Mouse (Mus musculus): ENCODE measurements around the gene Cnnm2.
A peak's percentile ranks its signal among the peaks of the same experiment; 100 is the strongest.

Cnnm2 gene

GRCm38 (mm10) chr19:46799903-46800583 lies 38.6 kb downstream of the Cnnm2 start:
- DNase-seq (ENCODE audit: low read depth, low spot score) = no peak

DNA sequence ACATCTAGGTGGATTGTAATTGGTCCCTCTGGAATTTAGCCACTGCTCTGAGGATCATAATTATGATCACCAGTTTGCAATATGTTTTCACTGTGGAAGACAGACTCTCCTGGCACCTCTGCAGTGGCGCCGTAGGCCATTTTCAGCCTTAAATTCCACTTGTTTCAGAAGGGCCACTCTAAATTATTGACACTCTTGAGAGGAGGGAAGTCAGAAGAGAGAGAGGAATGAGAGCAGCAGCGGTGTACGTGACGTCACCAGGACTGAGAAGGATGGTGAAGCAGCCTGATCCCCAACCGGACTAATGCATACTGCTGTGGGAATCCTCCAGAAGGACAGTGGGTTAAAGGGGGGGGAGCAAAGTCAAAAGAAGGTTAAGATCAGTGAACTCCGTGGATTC lies 40.1 kb downstream of the Cnnm2 start:
- no peak for DNase-seq (ENCODE audit: low read depth, low spot score)

GRCm38 (mm10) chr19:46802306-46802705 lies 40.9 kb downstream of the Cnnm2 start:
- DNase-seq (ENCODE audit: low read depth, low spot score) = no peak

GRCm38 (mm10) chr19:46803732-46804131 lies 42.3 kb downstream of the Cnnm2 start:
- no peak for DNase-seq (ENCODE audit: low read depth, low spot score)

DNA sequence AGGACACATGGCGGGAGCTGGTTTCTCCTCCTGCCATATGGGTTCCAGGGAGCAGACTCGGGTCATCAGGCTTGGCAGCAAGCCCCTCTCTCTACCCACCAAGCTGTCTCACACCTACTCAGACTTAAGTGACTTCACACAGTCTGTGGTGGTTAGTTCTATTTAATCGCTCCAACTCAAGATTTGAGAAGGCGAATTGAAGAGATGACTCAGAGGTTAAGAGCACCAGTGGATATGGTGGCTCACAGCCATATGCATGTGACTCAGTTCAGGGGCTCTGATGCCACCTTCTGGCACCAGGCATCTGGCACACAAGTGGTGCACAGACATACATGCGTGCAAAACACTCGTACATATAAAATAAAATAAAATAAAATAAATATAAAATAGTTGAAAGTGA lies 43.4 kb downstream of the Cnnm2 start:
- no peak for DNase-seq (ENCODE audit: low read depth, low spot score)

DNA sequence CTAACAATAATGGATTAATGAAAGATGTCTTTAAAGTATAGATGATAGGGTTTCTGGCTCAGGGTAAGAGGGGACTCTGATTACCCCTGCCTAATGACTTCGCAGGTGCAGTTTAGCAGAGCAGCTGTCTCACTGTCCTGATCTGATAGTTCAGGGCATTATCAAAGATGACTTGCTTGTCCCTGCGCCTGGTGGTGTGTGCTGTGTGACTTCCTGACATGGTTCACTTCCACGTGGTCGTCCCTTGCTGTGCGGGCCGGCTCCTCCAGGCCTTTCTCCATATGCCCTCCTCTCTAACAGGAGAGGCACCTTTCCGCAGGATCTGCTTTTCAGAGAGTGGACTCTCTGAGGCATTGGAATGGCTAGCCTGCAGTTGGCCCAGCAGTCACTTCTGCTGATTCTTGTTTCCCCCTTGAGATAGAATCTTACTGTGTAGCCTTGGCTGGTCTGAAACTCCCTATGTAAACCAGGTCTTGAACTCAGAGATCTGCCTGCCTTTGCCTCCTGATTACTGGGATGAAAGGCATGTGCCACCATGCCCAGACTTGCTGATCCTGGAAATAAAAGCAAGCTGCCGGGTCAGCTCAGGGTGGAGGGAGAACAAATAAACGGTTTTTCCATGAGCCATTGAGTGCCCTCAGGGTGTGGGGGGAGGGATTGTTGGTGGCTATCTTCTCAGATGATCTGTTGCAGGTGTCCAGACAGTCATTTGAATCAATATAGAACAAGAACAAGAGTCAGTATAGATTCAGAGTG lies 44.7 kb downstream of the Cnnm2 start:
- no peak for DNase-seq (ENCODE audit: low read depth, low spot score)

DNA sequence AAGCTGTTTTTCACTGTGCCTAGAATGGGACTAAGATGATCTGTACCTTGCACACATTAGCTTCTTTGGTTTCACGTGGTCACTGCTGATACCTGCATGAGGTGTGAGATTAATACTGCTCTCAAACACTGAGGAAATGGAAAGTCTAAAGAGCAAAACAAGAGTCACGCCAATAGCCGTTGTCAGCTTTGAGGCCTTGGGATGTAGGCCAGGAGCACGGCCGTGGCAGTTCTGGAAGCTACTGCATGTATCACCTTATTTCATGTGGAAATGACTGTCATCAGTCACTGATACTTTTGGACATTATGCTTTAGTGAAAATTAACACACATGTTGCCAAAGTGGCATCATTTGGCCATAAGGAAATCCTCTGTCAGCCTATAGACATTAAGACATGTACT lies 46.9 kb downstream of the Cnnm2 start:
- DNase-seq (ENCODE audit: low read depth, low spot score) = no peak

DNA sequence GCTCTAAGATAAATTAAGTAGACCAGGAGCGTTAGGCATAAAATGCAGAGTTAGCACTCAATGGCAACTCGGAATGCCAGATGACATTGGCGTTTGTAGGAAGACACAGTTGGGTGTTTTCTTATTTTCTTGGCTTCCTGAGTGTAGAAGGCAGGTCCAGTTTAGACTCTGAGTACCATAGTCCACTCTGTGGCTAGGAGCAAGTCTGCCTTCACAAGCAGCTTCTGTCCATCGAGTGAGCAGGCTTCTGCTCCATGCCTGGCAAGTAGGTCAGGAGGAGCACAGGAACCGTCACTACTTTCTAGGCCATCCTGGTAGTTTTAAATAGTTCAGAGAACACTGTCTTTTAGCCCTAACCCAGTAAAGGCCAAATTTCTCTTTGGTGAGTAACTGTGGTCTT lies 47.6 kb downstream of the Cnnm2 start:
- DNase-seq (ENCODE audit: low read depth, low spot score) = no peak

- peak; percentile 13 for DNase-seq (ENCODE audit: low read depth, low spot score)
Measured at GRCm38 (mm10) chr19:46819276-46819675, 57.9 kb downstream of the Cnnm2 start.

- DNase-seq (ENCODE audit: low read depth, low spot score) = no peak
Measured at GRCm38 (mm10) chr19:46822491-46822890, 61.1 kb downstream of the Cnnm2 start.

DNA sequence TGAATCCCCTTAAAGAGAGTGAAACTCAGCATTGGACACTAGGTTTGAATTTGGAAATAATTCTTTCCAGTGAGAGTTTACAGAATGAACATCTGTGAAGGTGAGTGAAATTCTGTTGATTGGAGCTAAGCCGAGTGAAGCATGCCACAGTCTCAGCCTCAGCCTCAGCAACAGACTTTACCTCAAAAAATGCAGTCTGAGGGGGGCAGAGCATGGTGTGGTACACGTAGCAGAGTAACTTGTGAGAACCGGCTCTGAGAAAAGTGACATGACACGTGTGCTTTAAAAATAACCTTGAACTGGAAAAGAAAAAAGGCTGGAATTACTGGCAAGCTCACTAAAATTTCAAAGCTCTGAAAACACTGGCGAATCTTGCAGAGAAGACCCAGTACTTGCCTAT lies 62.4 kb downstream of the Cnnm2 start:
- no peak for DNase-seq (ENCODE audit: low read depth, low spot score)

- no peak for DNase-seq (ENCODE audit: low read depth, low spot score)
Measured at GRCm38 (mm10) chr19:46824867-46825266, 63.5 kb downstream of the Cnnm2 start.

- DNase-seq (ENCODE audit: low read depth, low spot score) = no peak
Measured at GRCm38 (mm10) chr19:46827654-46828165, 66.3 kb downstream of the Cnnm2 start.

DNA sequence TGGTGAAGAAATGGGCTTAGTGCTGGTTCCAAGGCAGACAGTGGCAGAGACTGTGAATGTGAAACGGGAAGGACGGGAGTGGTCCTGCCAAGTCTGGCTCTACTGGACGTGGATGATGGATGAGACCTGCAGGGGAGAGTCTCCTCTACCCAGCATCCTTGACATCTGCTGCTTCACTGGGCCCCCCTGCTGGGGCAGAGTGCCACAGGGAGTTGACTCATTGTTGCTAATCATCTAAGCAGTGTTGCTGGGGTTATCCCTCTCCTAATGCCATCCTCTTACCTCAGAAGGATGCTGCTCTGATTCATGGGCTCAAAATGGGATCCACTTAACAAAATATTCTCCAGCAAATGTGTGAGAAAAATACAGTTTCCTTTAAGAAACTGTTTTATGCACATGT lies 67.6 kb downstream of the Cnnm2 start:
- no peak for DNase-seq (ENCODE audit: low read depth, low spot score)

DNA sequence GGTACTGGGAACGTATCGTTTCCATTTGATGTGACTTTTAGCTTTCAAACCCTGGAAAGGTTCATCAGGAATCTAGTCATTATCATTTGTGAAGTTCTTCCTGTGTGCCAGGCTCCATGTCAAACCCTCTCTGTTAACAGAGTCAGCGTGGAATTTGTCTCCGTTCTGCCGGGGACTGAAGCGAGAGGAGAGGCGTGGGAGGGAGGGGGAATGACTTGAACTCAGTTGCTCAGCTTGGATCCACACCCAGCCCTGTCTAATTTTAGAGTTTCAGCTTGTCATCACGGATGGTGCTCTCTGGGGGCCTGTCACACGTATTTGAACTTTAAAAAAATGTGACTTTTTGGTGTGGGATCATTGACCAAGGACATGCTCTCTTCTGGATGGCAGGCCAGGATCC lies 70.0 kb downstream of the Cnnm2 start:
- DNase-seq (ENCODE audit: low read depth, low spot score) = no peak

DNA sequence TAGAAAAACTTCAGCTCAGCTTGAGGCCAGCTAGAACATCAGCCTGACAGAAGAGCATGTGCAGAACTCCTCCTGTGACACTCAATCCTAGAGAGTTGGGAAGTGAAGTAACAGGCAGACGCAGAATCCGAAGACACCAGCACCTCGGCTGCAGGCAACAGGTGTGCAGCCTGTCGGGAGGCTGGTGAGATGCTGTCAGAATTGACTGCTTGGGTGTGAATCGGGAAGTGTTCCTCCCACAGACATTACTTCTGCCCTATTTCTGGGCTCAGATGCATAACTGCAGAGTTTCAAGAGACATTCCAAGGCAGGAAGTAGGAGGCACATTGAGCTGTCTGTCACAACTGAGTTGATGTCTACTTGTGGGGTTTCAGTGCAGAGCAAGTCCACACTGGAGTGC lies 72.9 kb downstream of the Cnnm2 start:
- DNase-seq (ENCODE audit: low read depth, low spot score) = no peak

GRCm38 (mm10) chr19:46835339-46835738 lies 73.9 kb downstream of the Cnnm2 start:
- no peak for DNase-seq (ENCODE audit: low read depth, low spot score)

- DNase-seq (ENCODE audit: low read depth, low spot score) = no peak
Measured at GRCm38 (mm10) chr19:46836085-46836484, 74.7 kb downstream of the Cnnm2 start.

DNA sequence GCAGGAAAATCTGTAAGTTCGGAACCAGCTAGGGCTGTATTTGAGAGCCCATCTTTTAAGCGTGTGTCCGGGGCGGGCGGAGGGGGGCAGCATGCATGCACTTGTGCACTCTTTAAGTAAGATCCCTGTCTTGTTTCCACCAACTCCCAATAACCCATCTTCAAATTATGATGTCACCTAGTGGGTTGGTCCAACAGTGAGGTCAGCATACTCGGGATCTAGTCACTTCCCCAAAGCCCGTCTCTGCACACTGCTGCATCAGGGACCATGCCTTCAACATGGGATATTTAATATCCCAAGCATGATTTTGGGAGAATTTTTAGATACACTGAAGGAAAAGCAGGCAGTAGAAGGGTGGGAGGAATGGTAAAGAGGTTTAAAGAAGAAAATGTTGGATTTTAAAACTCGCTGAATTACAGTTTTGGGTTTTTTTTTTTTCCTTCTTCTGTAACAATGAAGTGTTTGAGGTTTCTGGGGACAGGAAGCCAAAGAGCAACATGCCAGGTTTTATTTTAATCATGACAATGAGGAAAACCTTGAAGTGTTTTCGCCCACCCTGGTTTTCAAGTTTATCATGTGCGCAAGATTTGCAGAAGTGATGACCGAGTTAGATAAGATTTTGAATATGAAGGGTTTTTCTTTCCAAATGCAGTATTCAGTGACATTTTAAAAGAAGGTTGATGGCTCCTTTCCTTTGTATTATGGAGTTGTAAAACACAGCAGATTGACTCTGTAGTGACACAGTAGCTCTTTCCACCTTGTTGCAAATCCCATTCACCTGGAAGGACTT lies 76.1 kb downstream of the Cnnm2 start:
- no peak for DNase-seq (ENCODE audit: low read depth, low spot score)

DNA sequence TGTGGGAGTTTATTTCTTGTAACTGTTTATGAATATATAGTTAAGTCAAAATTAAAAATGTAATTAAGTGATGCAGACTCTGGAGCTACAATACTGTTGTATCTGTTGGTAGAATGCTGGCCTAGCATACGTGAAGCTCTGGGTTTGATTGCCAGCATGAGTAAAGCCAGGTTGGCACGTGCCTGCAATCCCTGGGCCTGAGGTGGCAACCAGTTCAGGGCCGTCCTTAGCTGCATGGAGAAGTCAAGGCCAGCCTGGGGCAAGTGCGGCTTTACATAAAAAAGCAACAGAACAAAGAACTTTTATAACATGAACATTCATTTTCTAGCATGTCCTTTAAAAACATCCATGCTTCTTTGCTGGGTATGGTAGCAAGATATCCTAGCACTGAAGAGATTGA lies 79.6 kb downstream of the Cnnm2 start:
- no peak for DNase-seq (ENCODE audit: low read depth, low spot score)

GRCm38 (mm10) chr19:46843030-46843429 lies 81.6 kb downstream of the Cnnm2 start:
- no peak for DNase-seq (ENCODE audit: low read depth, low spot score)

- no peak for DNase-seq (ENCODE audit: low read depth, low spot score)
Measured at GRCm38 (mm10) chr19:46846056-46846455, 84.7 kb downstream of the Cnnm2 start.
